Mouse (Mus musculus) mouse embryonic stem cell (cell line): Measurements from ENCODE around the gene Clec2g.
"Not testable (repeated sequence)": the region's sequence is repeated elsewhere in the genome, so short reads cannot be mapped to it uniquely, and the experiment has no call there.

Experiments
- in situ Hi-C, 2 experiments: fragments of 300-500 bp; cut with MboI; formaldehyde crosslinking; loops; 1 replicate in 1 of 2; 3 replicates in 1 of 2; pipeline ENCODE4 v1.14.3; 2019 to 2020; ENCODE audit warnings: low sequenced_read_pairs in 2 of 2, low pct_unique_long_range_greater_than_20kb in 1 of 2, mixed read lengths in 1 of 2; ENCODE audit not compliant: unreplicated experiment in 1 of 2

Clec2g gene

GRCm38 (mm10) chr6:128934081-128934480 is at the start of gene Clec2g:
Gene Clec2g (plus strand): TSS chr6:128934381.
- in situ Hi-C loops = not testable (repeated sequence)

GRCm38 (mm10) chr6:128887091-128887790 is 46.9 kb upstream of the Clec2g start, which contains the start of gene Clec2i:
Gene Clec2i (plus strand): TSS chr6:128887588.
- in situ Hi-C loops = loop anchor here in 1 of 2 experiments (10.0 kb wide), 1 partner anchor 88 kb away; no protein-coding TSS in a partner anchor

GRCm38 (mm10) chr6:128888834-128889233 is 45.3 kb upstream of the Clec2g start:
- in situ Hi-C loops = loop anchor here in 1 of 2 experiments (10.0 kb wide), 1 partner anchor 86 kb away; no protein-coding TSS in a partner anchor

GRCm38 (mm10) chr6:128890948-128891355 is 43.2 kb upstream of the Clec2g start, which contains the start of gene BC035044:
Gene BC035044 (minus strand): TSS chr6:128891126.
- in situ Hi-C loops = no loop called here

GRCm38 (mm10) chr6:128895404-128896001 is 38.7 kb upstream of the Clec2g start:
- in situ Hi-C loops = no loop called here

- in situ Hi-C loops = no loop called here
These were observed 34.1 kb upstream of the Clec2g start for GRCm38 (mm10) chr6:128900044-128900443.

GRCm38 (mm10) chr6:128900796-128901552 is 33.2 kb upstream of the Clec2g start:
- in situ Hi-C loops = not testable (repeated sequence)

- in situ Hi-C loops = no loop called here
These were observed 20.5 kb upstream of the Clec2g start for GRCm38 (mm10) chr6:128913598-128914254.

GRCm38 (mm10) chr6:128917322-128917721 is 16.9 kb upstream of the Clec2g start:
- in situ Hi-C loops = no loop called here

- in situ Hi-C loops = no loop called here
These were observed 1.1 kb upstream of the Clec2g start for GRCm38 (mm10) chr6:128933050-128933449.

GRCm38 (mm10) chr6:128935889-128936665 is 1.9 kb downstream of the Clec2g start:
- in situ Hi-C loops = not testable (repeated sequence)

- in situ Hi-C loops = no loop called here
These were observed 7.7 kb downstream of the Clec2g start for GRCm38 (mm10) chr6:128941646-128942421.

- in situ Hi-C loops = no loop called here
These were observed 11.4 kb downstream of the Clec2g start for GRCm38 (mm10) chr6:128945564-128945963.

GRCm38 (mm10) chr6:128961110-128961509 is 26.9 kb downstream of the Clec2g start:
- in situ Hi-C loops = no loop called here

- in situ Hi-C loops = not testable (repeated sequence)
These were observed 27.9 kb downstream of the Clec2g start for GRCm38 (mm10) chr6:128962108-128962507.

- in situ Hi-C loops = no loop called here
These were observed 30.3 kb downstream of the Clec2g start for GRCm38 (mm10) chr6:128964519-128964918.

- in situ Hi-C loops = no loop called here
These were observed 34.3 kb downstream of the Clec2g start for GRCm38 (mm10) chr6:128968463-128968862.
